Mouse (Mus musculus): Measurements from ENCODE around the gene Inf2.

GRCm38 (mm10) chr12:112561163-112561562, 27.4 kb upstream of the Inf2 start:
- no peak for TF ChIP-seq CTCF (IDR thresholded peaks at IDR 0.05; ENCODE audit: extremely low read depth, insufficient read depth, low read length)
- TF ChIP-seq POLR2A (IDR thresholded peaks at IDR 0.05; ENCODE audit: extremely low read depth, insufficient read depth, low read length) = no peak

Data from cortical plate, adult 2 months (tissue).